Mouse (Mus musculus): ENCODE data around the gene Rsph14. TPM values are rescaled to one million over a fixed set of nuclear protein-coding genes. Genes with fewer than 3 reads are reported as not detected.

The Rsph14 gene
- total RNA-seq (2015) (not detected in 2 replicates), total RNA-seq (2017) (not detected in 2 replicates)

- no peak for ATAC-seq (ENCODE audit: poor library complexity, severe bottlenecking)
These were observed at the start of gene Rsph14 for GRCm38 (mm10) chr10:75032395-75032794. Rsph14 (minus strand) TSS chr10:75032586.

- ATAC-seq (ENCODE audit: poor library complexity, severe bottlenecking) = peak; percentile 52
These were observed 46.1 kb upstream of the Rsph14 start for GRCm38 (mm10) chr10:75078174-75079128.

GRCm38 (mm10) chr10:75075665-75076064 lies 43.3 kb upstream of the Rsph14 start:
- no peak for ATAC-seq (ENCODE audit: poor library complexity, severe bottlenecking)

- ATAC-seq (ENCODE audit: poor library complexity, severe bottlenecking) = no peak
These were observed 38.0 kb upstream of the Rsph14 start for GRCm38 (mm10) chr10:75070281-75070976.

- ATAC-seq (ENCODE audit: poor library complexity, severe bottlenecking) = no peak
These were observed 36.4 kb upstream of the Rsph14 start for GRCm38 (mm10) chr10:75068624-75069328.

GRCm38 (mm10) chr10:75068086-75068485 lies 35.7 kb upstream of the Rsph14 start:
- no peak for ATAC-seq (ENCODE audit: poor library complexity, severe bottlenecking)

GRCm38 (mm10) chr10:75067446-75067845 lies 35.1 kb upstream of the Rsph14 start:
- no peak for ATAC-seq (ENCODE audit: poor library complexity, severe bottlenecking)

- ATAC-seq (ENCODE audit: poor library complexity, severe bottlenecking) = peak; percentile 35; the same call in 1 of the 2 replicates
These were observed 33.3 kb upstream of the Rsph14 start for GRCm38 (mm10) chr10:75065691-75066090.

- no peak for ATAC-seq (ENCODE audit: poor library complexity, severe bottlenecking)
These were observed 31.0 kb upstream of the Rsph14 start for GRCm38 (mm10) chr10:75063301-75063965.

- ATAC-seq (ENCODE audit: poor library complexity, severe bottlenecking) = no peak
These were observed 30.2 kb upstream of the Rsph14 start for GRCm38 (mm10) chr10:75062621-75063020.

GRCm38 (mm10) chr10:75062189-75062561 lies 29.8 kb upstream of the Rsph14 start:
- no peak for ATAC-seq (ENCODE audit: poor library complexity, severe bottlenecking)

- ATAC-seq (ENCODE audit: poor library complexity, severe bottlenecking) = peak; percentile 2; the same call in 1 of the 2 replicates
These were observed 29.2 kb upstream of the Rsph14 start for GRCm38 (mm10) chr10:75061341-75062188.

GRCm38 (mm10) chr10:75060843-75061235 lies 28.5 kb upstream of the Rsph14 start:
- ATAC-seq (ENCODE audit: poor library complexity, severe bottlenecking) = no peak

- ATAC-seq (ENCODE audit: poor library complexity, severe bottlenecking) = peak; percentile 53
These were observed 27.9 kb upstream of the Rsph14 start, which contains the start of gene Bcr for GRCm38 (mm10) chr10:75060217-75060842. Bcr (plus strand) TSS chr10:75060592.

GRCm38 (mm10) chr10:75059396-75059795 lies 27.0 kb upstream of the Rsph14 start:
- peak; percentile 52 for ATAC-seq (ENCODE audit: poor library complexity, severe bottlenecking)

- no peak for ATAC-seq (ENCODE audit: poor library complexity, severe bottlenecking)
These were observed 26.5 kb upstream of the Rsph14 start for GRCm38 (mm10) chr10:75058761-75059395.

- ATAC-seq (ENCODE audit: poor library complexity, severe bottlenecking) = no peak
These were observed 25.9 kb upstream of the Rsph14 start for GRCm38 (mm10) chr10:75058336-75058735.

- ATAC-seq (ENCODE audit: poor library complexity, severe bottlenecking) = no peak
These were observed 23.9 kb upstream of the Rsph14 start for GRCm38 (mm10) chr10:75056255-75056654.

GRCm38 (mm10) chr10:75055672-75056071 lies 23.3 kb upstream of the Rsph14 start:
- ATAC-seq (ENCODE audit: poor library complexity, severe bottlenecking) = peak; percentile 75

All from megakaryocyte, adult 5-6 weeks (primary cell).